In the genomic region with DNA sequence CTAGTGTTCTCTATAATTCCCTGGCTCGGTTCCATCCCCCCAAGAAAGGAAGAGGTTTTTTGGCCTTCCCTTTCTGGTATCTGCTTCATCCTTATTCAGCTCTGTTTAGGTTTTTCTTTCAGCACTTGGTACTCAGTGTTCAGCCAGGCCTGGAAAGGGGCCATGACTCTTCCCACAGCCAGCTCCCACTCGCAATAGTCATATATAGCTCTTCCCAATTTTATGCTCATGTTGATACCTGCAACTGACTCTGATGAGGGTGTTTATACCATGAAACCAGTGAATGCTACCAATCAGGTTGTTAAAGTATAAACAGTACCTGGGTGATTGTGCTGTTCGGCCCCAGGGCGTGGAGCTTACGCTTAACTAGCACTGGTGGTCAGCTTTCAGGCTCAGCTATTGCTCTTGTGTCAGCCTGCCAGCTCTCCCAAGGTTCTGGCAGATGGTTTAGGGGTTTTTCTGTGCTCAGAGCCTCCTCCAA, we compare ENCODE assay signal across 10 mouse cellular contexts. TPM values are rescaled to one million over a fixed set of nuclear protein-coding genes. Genes with fewer than 3 reads are reported as not detected.
DNase-seq lines count a peak whose midpoint lies in the region; ATAC-seq and TF ChIP-seq lines count a peak whose summit lies in the region.
"Had no signal": no experiment of that assay in that cellular context is flagged by ENCODE, and none has a peak within 500 bp of the region (broad histone marks: within the 10 kb centered on the region; RNA-seq: fewer than 3 reads in every experiment).

No protein-coding gene starts in this region.

- WGBS in intestine, embryonic 15.5 days, result 69% methylated on average over 5 of the region's 5 CpGs
- WGBS in hindbrain, embryonic 14.5 days, result 95% methylated on average over 5 of the region's 5 CpGs
- 90% methylated on average over 5 of the region's 5 CpGs for WGBS in hindbrain, embryonic 11.5 days

- peak; percentile 31; the same call in 1 of the 2 replicates for ATAC-seq in intestine, embryonic 15.5 days
- ATAC-seq in megakaryocyte-erythroid progenitor cell, adult 5-6 weeks (replicated peaks; ENCODE audit: low FRiP score, low TSS enrichment, poor library complexity, severe bottlenecking), result no peak
- no peak for ATAC-seq in hindbrain, embryonic 14.5 days (ENCODE audit: low FRiP score)
- no peak for ATAC-seq in hindbrain, embryonic 11.5 days (ENCODE audit: low FRiP score)

- H3K4me3 ChIP-seq in gastrocnemius, adult 2 months, result no peak overlapping the region
- no peak overlapping the region for H3K4me3 ChIP-seq in intestine, embryonic 15.5 days (replicated peaks)
- no peak overlapping the region for H3K4me3 ChIP-seq in hindbrain, embryonic 14.5 days (replicated peaks; ENCODE audit: low read length)
- H3K4me3 ChIP-seq in hindbrain, embryonic 11.5 days (ENCODE audit: low read depth, low read length), result no peak overlapping the region
- H3K4me3 ChIP-seq: hindbrain, embryonic 15.5 days; midbrain, embryonic 12.5 days had no signal

- H3K4me2 ChIP-seq in intestine, embryonic 15.5 days (replicated peaks), result no peak overlapping the region
- no peak overlapping the region for H3K4me2 ChIP-seq in hindbrain, embryonic 14.5 days (replicated peaks)
- H3K4me2 ChIP-seq in hindbrain, embryonic 11.5 days (replicated peaks; ENCODE audit: low read depth, low read length), result no peak overlapping the region
- H3K4me2 ChIP-seq: hindbrain, embryonic 15.5 days; midbrain, embryonic 12.5 days had no signal

- peak overlapping the region; percentile 44 for H3K27ac ChIP-seq in gastrocnemius, adult 2 months
- peak overlapping the region; percentile 66 for H3K27ac ChIP-seq in intestine, embryonic 15.5 days
- no peak overlapping the region for H3K27ac ChIP-seq in hindbrain, embryonic 14.5 days
- H3K27ac ChIP-seq in hindbrain, embryonic 11.5 days (ENCODE audit: low read depth, low read length), result no peak overlapping the region
- H3K27ac ChIP-seq: hindbrain, embryonic 15.5 days; midbrain, embryonic 12.5 days had no signal

- H3K36me3 ChIP-seq in intestine, embryonic 15.5 days, result no peaks in the 10 kb centered on the region
- H3K36me3 ChIP-seq in hindbrain, embryonic 14.5 days (replicated peaks; ENCODE audit: control insufficient read depth, insufficient read depth), result no peaks in the 10 kb centered on the region
- H3K36me3 ChIP-seq in hindbrain, embryonic 11.5 days (ENCODE audit: control insufficient read depth, insufficient read depth, low read length), result no peaks in the 10 kb centered on the region
- H3K36me3 ChIP-seq: hindbrain, embryonic 15.5 days; midbrain, embryonic 12.5 days had no signal

- H3K9ac ChIP-seq in intestine, embryonic 15.5 days, result no peak overlapping the region
- no peak overlapping the region for H3K9ac ChIP-seq in hindbrain, embryonic 14.5 days
- no peak overlapping the region for H3K9ac ChIP-seq in hindbrain, embryonic 11.5 days (ENCODE audit: low read depth, low read length)
- H3K9ac ChIP-seq: hindbrain, embryonic 15.5 days; midbrain, embryonic 12.5 days had no signal

- no peaks in the 10 kb centered on the region for H3K9me3 ChIP-seq in intestine, embryonic 15.5 days
- no peaks in the 10 kb centered on the region for H3K9me3 ChIP-seq in hindbrain, embryonic 14.5 days (ENCODE audit: control insufficient read depth, low read length)
- H3K9me3 ChIP-seq in hindbrain, embryonic 11.5 days (ENCODE audit: control insufficient read depth, low read length), result no peaks in the 10 kb centered on the region
- H3K9me3 ChIP-seq: hindbrain, embryonic 15.5 days; midbrain, embryonic 12.5 days had no signal

- TF ChIP-seq CTCF in gastrocnemius, adult 2 months (IDR thresholded peaks at IDR 0.05), result no peak

- peak; percentile 69 for DNase-seq in gastrocnemius, adult 2 months
- no peak for DNase-seq in gastrocnemius, postnatal 10 days
- peak; percentile 10 for DNase-seq in cerebellum, adult 11-12 months
- peak; percentile 51 for DNase-seq in lung, postnatal 36 days
- no peak for DNase-seq in hindbrain, embryonic 14.5 days (ENCODE audit: low spot score)
- DNase-seq in hindbrain, embryonic 11.5 days (ENCODE audit: low spot score), result no peak

- no peaks in the 10 kb centered on the region; the same call in 1 of the 2 replicates for H3K4me1 ChIP-seq in intestine, embryonic 15.5 days (replicated peaks)
- no peaks in the 10 kb centered on the region for H3K4me1 ChIP-seq in hindbrain, embryonic 14.5 days (replicated peaks; ENCODE audit: control insufficient read depth, insufficient read depth, low read length)
- no peaks in the 10 kb centered on the region for H3K4me1 ChIP-seq in hindbrain, embryonic 11.5 days (replicated peaks; ENCODE audit: control insufficient read depth, insufficient read depth, low read length)
- H3K4me1 ChIP-seq: hindbrain, embryonic 15.5 days; midbrain, embryonic 12.5 days had no signal

- intact Hi-C loops in gastrocnemius, adult 2 months (cut with DNase I), result no loop called here

- H3K27me3 ChIP-seq in intestine, embryonic 15.5 days (replicated peaks), result no peaks in the 10 kb centered on the region
- H3K27me3 ChIP-seq in hindbrain, embryonic 14.5 days (ENCODE audit: control insufficient read depth, insufficient read depth, low read length), result no peaks in the 10 kb centered on the region
- H3K27me3 ChIP-seq in hindbrain, embryonic 11.5 days (ENCODE audit: control insufficient read depth, insufficient read depth, low read length), result no peaks in the 10 kb centered on the region
- H3K27me3 ChIP-seq: hindbrain, embryonic 15.5 days; midbrain, embryonic 12.5 days had no signal

RNA-seq across cellular contexts. Expression of gene Hmgcs2, which starts 20.9 kb away (rescaled TPM):
- under 1 TPM; 0.56 to 0.71 TPM for total RNA-seq in gastrocnemius, adult 2 months (2021)
- total RNA-seq in gastrocnemius, postnatal 10 days (2021), result 1 to 10 TPM; 2.1 to 2.6 TPM
- polyA plus RNA-seq in intestine, embryonic 15.5 days (2015; fragmentation: Nextera tagmentation; extraction: Ambion mirVana), result 149 and 177 TPM in 2 replicates
- 0.79 and 1.5 TPM in 2 replicates for total RNA-seq in megakaryocyte-erythroid progenitor cell, adult 5-6 weeks (2014; fragmentation: Nextera tagmentation)
- total RNA-seq in megakaryocyte-erythroid progenitor cell, adult 5-6 weeks (2017), result 0.09 and 1.3 TPM in 2 replicates
- polyA plus RNA-seq in hindbrain, embryonic 14.5 days (2014; fragmentation: Nextera tagmentation; extraction: Ambion mirVana), result 24.6 and 26.8 TPM in 2 replicates
- 2.9 and 5.2 TPM in 2 replicates for polyA plus RNA-seq in hindbrain, embryonic 11.5 days (2014; fragmentation: Nextera tagmentation; extraction: Ambion mirVana)

RNA-seq across cellular contexts. Expression of gene Reg4, which starts 37.4 kb away (rescaled TPM):
- total RNA-seq in gastrocnemius, adult 2 months (2021), result not detected
- total RNA-seq in gastrocnemius, postnatal 10 days (2021), result not detected
- 14.3 and 18.3 TPM in 2 replicates for polyA plus RNA-seq in intestine, embryonic 15.5 days (2015; fragmentation: Nextera tagmentation; extraction: Ambion mirVana)
- total RNA-seq in megakaryocyte-erythroid progenitor cell, adult 5-6 weeks (2014; fragmentation: Nextera tagmentation), result 0.90 TPM in 1 of 2 replicates, not detected in the other
- total RNA-seq in megakaryocyte-erythroid progenitor cell, adult 5-6 weeks (2017), result not detected in 2 replicates
- not detected in 2 replicates for polyA plus RNA-seq in hindbrain, embryonic 14.5 days (2014; fragmentation: Nextera tagmentation; extraction: Ambion mirVana)
- polyA plus RNA-seq in hindbrain, embryonic 11.5 days (2014; fragmentation: Nextera tagmentation; extraction: Ambion mirVana), result not detected in 2 replicates
- polyA plus RNA-seq: hindbrain, embryonic 15.5 days; midbrain, embryonic 12.5 days had no signal

Comparison
In these comparisons a context has a peak if more than half of its experiments do, and no peak if none do; other contexts are left out.
1. DNase-seq: peak in gastrocnemius, adult 2 months (single experiment), cerebellum, adult 11-12 months (single experiment) and lung, postnatal 36 days (single experiment); none in gastrocnemius, postnatal 10 days (single experiment), hindbrain, embryonic 14.5 days (single experiment) and hindbrain, embryonic 11.5 days (single experiment).
2. H3K27ac ChIP-seq: peak in gastrocnemius, adult 2 months (single experiment) and intestine, embryonic 15.5 days (single experiment); none in hindbrain, embryonic 14.5 days (single experiment) and hindbrain, embryonic 11.5 days (single experiment).